Mouse (Mus musculus): ENCODE data around the gene Calml3.

DNA sequence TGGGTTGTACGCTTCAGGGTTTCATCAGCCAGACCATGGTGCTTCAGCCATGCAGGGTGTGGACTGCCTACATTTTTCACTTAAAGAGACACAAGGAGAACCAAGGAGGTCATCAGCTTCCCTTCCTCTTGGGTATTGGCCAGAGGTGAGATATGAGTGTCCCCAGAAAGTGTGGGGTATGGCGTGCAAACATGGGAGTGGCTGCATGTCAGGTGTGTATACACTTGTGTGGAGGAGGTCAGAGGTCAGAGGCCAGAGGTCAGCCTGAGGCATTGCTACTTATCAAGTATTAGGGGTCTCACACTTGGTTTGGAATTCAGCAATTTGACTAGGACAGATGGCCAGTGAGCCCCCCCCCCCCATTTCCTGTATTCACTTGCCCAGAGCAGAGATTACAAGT is 15.5 kb downstream of the Calml3 start:
- no peak for TF ChIP-seq POLR2A (IDR thresholded peaks at IDR 0.05; ENCODE audit: control insufficient read depth, extremely low read depth, insufficient read depth, low read length, poor library complexity)
- TF ChIP-seq CTCF (IDR thresholded peaks at IDR 0.05; ENCODE audit: borderline replicate concordance, control insufficient read depth, extremely low read depth, insufficient read depth, low read length, poor library complexity): no peak
